Mouse (Mus musculus) embryonic facial prominence, embryonic 10.5 days (tissue): Measurements from ENCODE around the gene Hoxb6. TPM values are rescaled to one million over a fixed set of nuclear protein-coding genes. Genes with fewer than 3 reads are reported as not detected.
A peak's percentile ranks its signal among the peaks of the same experiment; 100 is the strongest.

ENCODE experiments used
- DNase-seq: peaks from one replicate; pipeline ENCODE4 v3.0.0-alpha.2; 2017; ENCODE audit warnings: low spot score
- H3K27ac ChIP-seq: fragments of 300-500 bp; sonication (generic); replicated peaks from 2 replicates; pipeline ENCODE4 v1.5.1; 2016; ENCODE audit warnings: mild to moderate bottlenecking
- H3K27me3 ChIP-seq: fragments of 300-500 bp; sonication (generic); replicated peaks from 2 replicates; pipeline ENCODE4 v1.6.1; 2016; ENCODE audit warnings: low read depth, mild to moderate bottlenecking; ENCODE audit not compliant: poor library complexity, severe bottlenecking
- H3K36me3 ChIP-seq: fragments of 300-500 bp; sonication (generic); replicated peaks from 2 replicates; pipeline ENCODE4 v1.6.1; 2016; ENCODE audit warnings: mild to moderate bottlenecking, moderate library complexity
- H3K4me1 ChIP-seq: fragments of 300-500 bp; sonication (generic); 2 replicates; pipeline ENCODE4 v1.6.1; 2016
- H3K4me3 ChIP-seq: fragments of 300-500 bp; sonication (generic); 2 replicates; pipeline ENCODE4 v1.5.1; 2016; ENCODE audit warnings: mild to moderate bottlenecking, moderate library complexity
- H3K9me3 ChIP-seq: fragments of 300-500 bp; sonication (generic); 2 replicates; pipeline ENCODE4 v1.6.1; 2016; ENCODE audit warnings: mild to moderate bottlenecking
- WGBS: fragments of 180-500 bp; shearing (Covaris S2); methylation state at CpG from one replicate; pipeline ENCODE4 v1.1.7; 2016; 5-methylcytosine and 5-hydroxymethylcytosine counted together
- polyA plus RNA-seq: library from polyadenylated mRNA; unstranded; fragments of >200 nt; fragmentation: Nextera tagmentation; extraction: Ambion mirVana; gene quantifications from 2 replicates; pipeline ENCODE4 v1.2.1, GENCODE M21; 2016

Hoxb6 gene
- polyA plus RNA-seq, 1 experiment from 2014 or later = not detected

DNA sequence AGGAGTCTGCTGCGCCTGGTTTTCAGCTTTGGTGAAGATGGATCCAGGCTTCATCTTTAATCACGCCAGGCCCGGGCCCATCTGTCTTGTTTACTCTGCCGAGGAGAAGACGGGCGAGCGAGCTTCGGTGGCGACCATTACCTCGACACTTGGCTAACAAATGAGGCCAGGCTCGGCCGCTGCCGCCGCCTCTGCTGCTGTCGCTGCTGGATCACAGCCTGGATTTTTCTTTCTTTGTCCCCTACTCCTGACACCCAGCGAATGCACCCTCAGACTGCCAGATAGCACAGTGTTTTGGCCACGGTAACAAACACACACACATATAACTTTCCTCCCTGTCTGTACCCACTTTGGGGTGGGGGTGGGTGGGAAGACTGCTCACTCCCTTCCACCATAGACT is 28.4 kb downstream of the Hoxb6 start:
- no peaks in the 10 kb centered on the region for H3K36me3 ChIP-seq
- DNase-seq = no peak
- H3K9me3 ChIP-seq = no peaks in the 10 kb centered on the region
- H3K4me3 ChIP-seq = no peak overlapping the region
- WGBS = 2% methylated on average over 17 of the region's 17 CpGs
- no peak overlapping the region for H3K27ac ChIP-seq
- peaks cover 11% of the 10 kb centered on the region for H3K4me1 ChIP-seq
- peaks cover 100% of the 10 kb centered on the region for H3K27me3 ChIP-seq

DNA sequence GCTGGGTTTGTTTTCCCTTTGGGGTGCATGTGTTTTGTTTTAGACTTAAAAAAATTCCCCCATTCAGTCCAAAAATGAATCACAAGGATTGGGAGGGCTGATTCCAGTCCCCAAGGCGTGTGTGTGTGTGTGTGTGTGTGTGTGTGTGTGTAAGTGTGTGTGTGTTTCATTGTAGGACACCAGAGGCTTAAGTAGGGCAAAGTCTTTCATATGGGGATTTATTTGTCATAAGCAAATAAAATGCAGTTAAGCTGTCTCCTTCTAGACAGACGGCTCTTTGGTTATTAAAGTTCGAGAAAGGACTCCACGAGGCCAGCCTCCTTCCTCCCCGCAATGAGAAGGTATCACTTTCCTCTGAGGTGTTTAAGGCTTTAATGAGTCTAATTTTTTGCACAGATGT is 29.6 kb downstream of the Hoxb6 start:
- WGBS = 5% methylated on average over 5 of the region's 5 CpGs
- H3K36me3 ChIP-seq = no peaks in the 10 kb centered on the region
- no peak overlapping the region for H3K4me3 ChIP-seq
- H3K4me1 ChIP-seq = peaks cover 11% of the 10 kb centered on the region
- no peak for DNase-seq
- no peaks in the 10 kb centered on the region for H3K9me3 ChIP-seq
- peaks cover 100% of the 10 kb centered on the region for H3K27me3 ChIP-seq
- no peak overlapping the region for H3K27ac ChIP-seq

- no peak overlapping the region for H3K4me3 ChIP-seq
- peaks cover 11% of the 10 kb centered on the region for H3K4me1 ChIP-seq
Observed at GRCm38 (mm10) chr11:96322738-96323137, 30.5 kb downstream of the Hoxb6 start.

GRCm38 (mm10) chr11:96323154-96323553 is 30.9 kb downstream of the Hoxb6 start, which contains the start of gene Hoxb3:
TSS of gene Hoxb3 (plus strand) at chr11:96323326.
- Histone ChIP-seq H3K9me3 (no peaks in the 10 kb centered on the region), H3K27me3 (peaks cover 100% of the 10 kb centered on the region), H3K36me3 (no peaks in the 10 kb centered on the region), H3K27ac (no peak within 1 kb of the TSS), H3K4me1 (peaks cover 8% of the 10 kb centered on the region), H3K4me3 (0 out of 2 replicates have a peak within 1 kb of the TSS, but pooled peaks have one; percentile 11)
- no peak for DNase-seq
- WGBS = 3% methylated on average over 10 of the region's 10 CpGs

More at GRCm38 (mm10) chr11:96322738-96323137, 30.5 kb downstream of the Hoxb6 start:
- H3K27me3 ChIP-seq = peaks cover 100% of the 10 kb centered on the region
- no peaks in the 10 kb centered on the region for H3K36me3 ChIP-seq
- H3K9me3 ChIP-seq = no peaks in the 10 kb centered on the region
- H3K27ac ChIP-seq = no peak overlapping the region
- DNase-seq = no peak
- WGBS = 2% methylated on average over 6 of the region's 6 CpGs

GRCm38 (mm10) chr11:96324125-96324524 is 31.8 kb downstream of the Hoxb6 start:
- Histone ChIP-seq H3K27me3 (peaks cover 100% of the 10 kb centered on the region), H3K4me1 (peaks cover under 1% of the 10 kb centered on the region; the same call in 1 of the 2 replicates), H3K27ac (no peak overlapping the region), H3K4me3 (0 out of 2 replicates have a peak overlapping the region, but pooled peaks have one; percentile 11), H3K9me3 (no peaks in the 10 kb centered on the region), H3K36me3 (no peaks in the 10 kb centered on the region)
- WGBS = under 1% methylated on average over 5 of the region's 5 CpGs
- no peak for DNase-seq

DNA sequence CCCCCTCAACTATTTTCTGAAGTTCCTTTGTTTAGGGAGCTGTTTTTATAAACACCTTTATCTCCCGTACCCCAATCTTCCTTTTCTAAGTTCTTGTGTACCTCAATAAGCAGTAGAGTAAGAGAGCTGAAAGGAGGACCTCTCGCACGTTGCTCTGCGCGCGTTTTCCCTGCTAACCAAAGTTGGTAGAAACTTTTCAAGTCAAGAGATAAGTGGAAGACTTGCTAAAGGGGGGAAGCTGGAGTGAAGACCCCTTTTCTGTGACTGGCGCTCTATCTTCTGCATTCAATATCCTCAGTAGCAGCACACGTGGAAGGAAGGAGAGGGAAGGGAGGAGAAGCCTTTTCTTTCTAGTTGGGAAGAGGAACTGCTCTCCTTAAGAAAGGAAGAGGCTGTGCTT is 32.7 kb downstream of the Hoxb6 start:
- no peak overlapping the region for H3K27ac ChIP-seq

GRCm38 (mm10) chr11:96325747-96326212 is 33.5 kb downstream of the Hoxb6 start:
- Histone ChIP-seq H3K4me3 (peak overlapping the region; percentile 32; the same call in 1 of the 2 replicates), H3K27me3 (peaks cover 100% of the 10 kb centered on the region), H3K27ac (no peak overlapping the region), H3K36me3 (no peaks in the 10 kb centered on the region), H3K9me3 (no peaks in the 10 kb centered on the region), H3K4me1 (no peaks in the 10 kb centered on the region)
- under 1% methylated on average over 22 of the region's 22 CpGs for WGBS
- DNase-seq = no peak

More for the DNA sequence above, 32.7 kb downstream of the Hoxb6 start:
- Histone ChIP-seq H3K36me3 (no peaks in the 10 kb centered on the region), H3K9me3 (no peaks in the 10 kb centered on the region), H3K4me3 (peak overlapping the region; percentile 11; the same call in 1 of the 2 replicates), H3K4me1 (no peaks in the 10 kb centered on the region), H3K27me3 (peaks cover 100% of the 10 kb centered on the region)
- 2% methylated on average over 8 of the region's 8 CpGs for WGBS
- DNase-seq = no peak

DNA sequence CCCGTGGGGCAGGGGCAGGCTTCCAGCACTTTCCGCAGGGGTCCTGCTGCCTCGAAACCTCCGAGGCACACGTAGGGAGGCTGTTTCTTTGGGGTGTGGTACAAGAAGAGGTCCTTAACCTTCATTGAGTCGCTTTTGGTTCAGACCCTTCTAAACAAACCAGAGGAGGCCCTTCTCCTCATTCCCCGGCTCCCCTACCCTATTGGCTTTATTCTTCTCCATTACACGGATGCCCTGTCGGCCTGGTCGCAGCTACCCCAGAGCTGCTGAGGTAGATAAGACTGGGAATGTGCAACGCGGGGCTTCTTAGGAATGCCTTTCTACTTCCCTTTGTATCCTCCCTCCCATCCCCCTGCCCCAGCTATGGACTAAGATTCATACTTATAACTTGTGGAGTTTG is 34.4 kb downstream of the Hoxb6 start:
- under 1% methylated on average over 12 of the region's 12 CpGs for WGBS
- H3K27ac ChIP-seq = no peak overlapping the region
- DNase-seq = no peak

GRCm38 (mm10) chr11:96327122-96327521 is 34.8 kb downstream of the Hoxb6 start:
- no peaks in the 10 kb centered on the region for H3K36me3 ChIP-seq
- no peaks in the 10 kb centered on the region for H3K9me3 ChIP-seq
- WGBS = 1% methylated on average over 7 of the region's 7 CpGs
- peaks cover 100% of the 10 kb centered on the region for H3K27me3 ChIP-seq
- H3K4me3 ChIP-seq = no peak overlapping the region
- no peak overlapping the region for H3K27ac ChIP-seq
- no peak for DNase-seq
- H3K4me1 ChIP-seq = peaks cover 3% of the 10 kb centered on the region

More for the DNA sequence above, 34.4 kb downstream of the Hoxb6 start:
- H3K36me3 ChIP-seq = no peaks in the 10 kb centered on the region
- H3K27me3 ChIP-seq = peaks cover 100% of the 10 kb centered on the region
- H3K4me3 ChIP-seq = 0 out of 2 replicates have a peak overlapping the region, but pooled peaks have one; percentile 32
- no peaks in the 10 kb centered on the region for H3K9me3 ChIP-seq
- H3K4me1 ChIP-seq = no peaks in the 10 kb centered on the region; the same call in 1 of the 2 replicates

DNA sequence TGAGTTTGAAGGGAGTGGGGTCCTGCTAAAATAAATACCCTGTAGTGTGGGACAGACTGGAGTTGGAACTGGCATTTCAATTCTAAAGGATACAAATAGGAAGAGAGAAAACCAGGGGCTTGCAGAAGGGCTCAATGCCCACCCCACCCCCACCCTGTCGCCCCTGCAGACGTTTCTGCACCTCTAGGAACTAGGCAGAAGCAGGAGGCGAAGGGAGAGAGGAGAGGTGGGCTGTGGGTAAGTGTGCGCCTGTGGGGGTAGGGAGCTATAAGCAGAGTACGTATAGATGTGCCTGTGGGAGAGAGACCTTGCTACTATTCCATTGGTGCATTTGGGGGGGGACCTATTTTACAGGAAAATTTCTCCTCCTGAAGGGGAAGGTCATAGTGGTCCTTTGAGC is 35.5 kb downstream of the Hoxb6 start:
- no peak for DNase-seq

GRCm38 (mm10) chr11:96328605-96329004 is 36.3 kb downstream of the Hoxb6 start:
- no peaks in the 10 kb centered on the region for H3K36me3 ChIP-seq
- peaks cover 100% of the 10 kb centered on the region for H3K27me3 ChIP-seq
- no peak overlapping the region for H3K4me3 ChIP-seq
- H3K4me1 ChIP-seq = peaks cover 16% of the 10 kb centered on the region
- no peak overlapping the region for H3K27ac ChIP-seq
- H3K9me3 ChIP-seq = no peaks in the 10 kb centered on the region
- 7% methylated on average over 8 of the region's 8 CpGs for WGBS
- no peak for DNase-seq

More for the DNA sequence above, 35.5 kb downstream of the Hoxb6 start:
- Histone ChIP-seq H3K27me3 (peaks cover 100% of the 10 kb centered on the region), H3K9me3 (no peaks in the 10 kb centered on the region), H3K27ac (no peak overlapping the region), H3K4me1 (peaks cover 9% of the 10 kb centered on the region), H3K36me3 (no peaks in the 10 kb centered on the region), H3K4me3 (0 out of 2 replicates have a peak overlapping the region, but pooled peaks have one; percentile 1)
- WGBS = 2% methylated on average over 5 of the region's 5 CpGs

DNA sequence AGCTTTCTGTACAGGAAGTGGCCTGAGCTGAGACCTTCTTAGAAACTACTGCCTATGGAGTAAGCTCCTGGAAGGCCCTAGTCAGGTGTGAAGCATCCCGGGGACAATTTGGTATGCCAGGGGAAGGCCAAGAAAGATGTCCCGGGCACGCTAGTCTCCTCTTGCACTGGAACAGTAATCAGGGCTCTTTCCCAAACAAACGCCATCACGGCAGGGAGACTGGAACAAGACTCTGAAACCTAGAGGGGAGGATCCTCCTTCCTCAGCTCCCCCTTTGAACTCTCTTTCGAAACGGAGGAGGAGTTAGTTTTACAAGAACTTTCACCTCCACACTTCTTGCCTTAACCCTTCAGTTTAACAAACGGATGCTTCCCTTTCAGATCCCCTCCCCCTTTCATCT is 39.8 kb downstream of the Hoxb6 start:
- Histone ChIP-seq H3K4me1 (peaks cover 16% of the 10 kb centered on the region), H3K27me3 (peaks cover 100% of the 10 kb centered on the region), H3K36me3 (no peaks in the 10 kb centered on the region), H3K4me3 (peak overlapping the region; percentile 53), H3K27ac (no peak overlapping the region), H3K9me3 (no peaks in the 10 kb centered on the region)
- WGBS = under 1% methylated on average over 8 of the region's 8 CpGs
- DNase-seq = no peak

DNA sequence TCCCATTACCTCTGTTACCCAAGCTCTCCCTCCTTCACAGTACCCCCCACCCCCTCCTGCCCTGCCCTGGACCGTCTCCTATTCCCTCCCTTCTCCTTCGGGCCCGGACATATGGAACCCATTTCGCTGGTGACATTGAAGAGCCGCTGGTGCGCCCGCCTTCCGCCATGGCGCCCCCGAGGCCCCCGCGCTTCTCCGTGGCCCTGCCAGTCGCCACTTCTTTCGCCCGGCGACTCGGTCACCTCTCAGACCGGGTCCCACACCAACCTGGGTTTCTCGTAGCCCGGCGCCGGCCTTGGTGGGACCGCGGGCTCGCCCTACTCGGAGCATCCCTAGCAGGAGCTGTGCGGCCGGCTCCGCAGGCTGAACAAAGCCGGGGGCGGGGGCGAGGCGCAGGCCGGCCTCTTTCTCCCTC is 40.3 kb downstream of the Hoxb6 start:
- H3K4me3 ChIP-seq = peak overlapping the region; percentile 53
- H3K27me3 ChIP-seq = peaks cover 100% of the 10 kb centered on the region
- DNase-seq = peak; percentile 75
- H3K4me1 ChIP-seq = peaks cover 16% of the 10 kb centered on the region
- H3K36me3 ChIP-seq = no peaks in the 10 kb centered on the region
- WGBS = under 1% methylated on average over 35 of the region's 35 CpGs
- peak overlapping the region; percentile 75 for H3K27ac ChIP-seq
- no peaks in the 10 kb centered on the region for H3K9me3 ChIP-seq
